Mouse (Mus musculus): ENCODE measurements at regions not wholly inside any gene's neighbourhood (a gene's known extent, or its start where the extent isn't known, plus 50 kb on each side); places are given as distances from the start of the nearest gene placed in this dataset.

GRCm38 (mm10) chr11:44206866-44207265 lies 193.0 kb upstream of the Il12b start:
- H3K4me2 ChIP-seq (ENCODE audit: low read length): no peak overlapping the region
- no peak overlapping the region for H3K9ac ChIP-seq (ENCODE audit: low read length)
- no peaks in the 10 kb centered on the region for H3K9me3 ChIP-seq (replicated peaks; ENCODE audit: control insufficient read depth, low read length)
- no peak overlapping the region for H3K27ac ChIP-seq (ENCODE audit: low read depth, low read length)
- no peak for DNase-seq (ENCODE audit: low spot score)
- H3K27me3 ChIP-seq (replicated peaks; ENCODE audit: control insufficient read depth, insufficient read depth, low read length): no peaks in the 10 kb centered on the region
- no peaks in the 10 kb centered on the region for H3K36me3 ChIP-seq (ENCODE audit: control insufficient read depth, insufficient read depth, low read length)
- no peak for ATAC-seq
- WGBS: 88% methylated on average over 4 of the region's 4 CpGs
- H3K4me3 ChIP-seq (ENCODE audit: low read depth, low read length): no peak overlapping the region
- no peaks in the 10 kb centered on the region for H3K4me1 ChIP-seq (ENCODE audit: control insufficient read depth, insufficient read depth, low read length)

GRCm38 (mm10) chr11:44211871-44212441 lies 187.9 kb upstream of the Il12b start:
- no peaks in the 10 kb centered on the region for H3K9me3 ChIP-seq (replicated peaks; ENCODE audit: control insufficient read depth, low read length)
- H3K4me2 ChIP-seq (ENCODE audit: low read length): no peak overlapping the region
- ATAC-seq: no peak
- no peaks in the 10 kb centered on the region for H3K4me1 ChIP-seq (ENCODE audit: control insufficient read depth, insufficient read depth, low read length)
- no peak overlapping the region for H3K27ac ChIP-seq (ENCODE audit: low read depth, low read length)
- 55% methylated on average over 9 of the region's 9 CpGs for WGBS
- no peak overlapping the region for H3K4me3 ChIP-seq (ENCODE audit: low read depth, low read length)
- peak; percentile 55 for DNase-seq (ENCODE audit: low spot score)
- H3K36me3 ChIP-seq (ENCODE audit: control insufficient read depth, insufficient read depth, low read length): no peaks in the 10 kb centered on the region
- no peak overlapping the region for H3K9ac ChIP-seq (ENCODE audit: low read length)
- no peaks in the 10 kb centered on the region for H3K27me3 ChIP-seq (replicated peaks; ENCODE audit: control insufficient read depth, insufficient read depth, low read length)

GRCm38 (mm10) chr11:44214095-44214494 lies 185.8 kb upstream of the Il12b start:
- ATAC-seq (no peak), DNase-seq (ENCODE audit: low spot score) (no peak)
- H3K4me2 ChIP-seq (ENCODE audit: low read length): no peak overlapping the region

GRCm38 (mm10) chr11:44216346-44216745 lies 183.5 kb upstream of the Il12b start:
- Histone ChIP-seq H3K4me1 (ENCODE audit: control insufficient read depth, insufficient read depth, low read length) (no peaks in the 10 kb centered on the region), H3K9me3 (replicated peaks; ENCODE audit: control insufficient read depth, low read length) (no peaks in the 10 kb centered on the region), H3K4me2 (ENCODE audit: low read length) (no peak overlapping the region), H3K4me3 (ENCODE audit: low read depth, low read length) (no peak overlapping the region), H3K36me3 (ENCODE audit: control insufficient read depth, insufficient read depth, low read length) (no peaks in the 10 kb centered on the region), H3K9ac (ENCODE audit: low read length) (no peak overlapping the region), H3K27ac (ENCODE audit: low read depth, low read length) (no peak overlapping the region), H3K27me3 (replicated peaks; ENCODE audit: control insufficient read depth, insufficient read depth, low read length) (no peaks in the 10 kb centered on the region)
- no peak for ATAC-seq
- DNase-seq (ENCODE audit: low spot score): no peak
- WGBS: 84% methylated on average over 3 of the region's 3 CpGs

More at GRCm38 (mm10) chr11:44214095-44214494, 185.8 kb upstream of the Il12b start:
- no peaks in the 10 kb centered on the region for H3K9me3 ChIP-seq (replicated peaks; ENCODE audit: control insufficient read depth, low read length)
- no peaks in the 10 kb centered on the region for H3K36me3 ChIP-seq (ENCODE audit: control insufficient read depth, insufficient read depth, low read length)
- H3K9ac ChIP-seq (ENCODE audit: low read length): no peak overlapping the region
- no peaks in the 10 kb centered on the region for H3K27me3 ChIP-seq (replicated peaks; ENCODE audit: control insufficient read depth, insufficient read depth, low read length)
- H3K4me1 ChIP-seq (ENCODE audit: control insufficient read depth, insufficient read depth, low read length): no peaks in the 10 kb centered on the region
- H3K27ac ChIP-seq (ENCODE audit: low read depth, low read length): no peak overlapping the region
- H3K4me3 ChIP-seq (ENCODE audit: low read depth, low read length): no peak overlapping the region

GRCm38 (mm10) chr11:44219971-44220370 lies 179.9 kb upstream of the Il12b start:
- no peaks in the 10 kb centered on the region for H3K27me3 ChIP-seq (replicated peaks; ENCODE audit: control insufficient read depth, insufficient read depth, low read length)
- no peaks in the 10 kb centered on the region for H3K9me3 ChIP-seq (replicated peaks; ENCODE audit: control insufficient read depth, low read length)
- no peak overlapping the region for H3K4me3 ChIP-seq (ENCODE audit: low read depth, low read length)
- ATAC-seq (no peak), DNase-seq (ENCODE audit: low spot score) (no peak)
- no peak overlapping the region for H3K9ac ChIP-seq (ENCODE audit: low read length)
- no peaks in the 10 kb centered on the region for H3K4me1 ChIP-seq (ENCODE audit: control insufficient read depth, insufficient read depth, low read length)
- H3K4me2 ChIP-seq (ENCODE audit: low read length): no peak overlapping the region
- no peak overlapping the region for H3K27ac ChIP-seq (ENCODE audit: low read depth, low read length)
- WGBS: 72% methylated on average over 3 of the region's 3 CpGs
- no peaks in the 10 kb centered on the region for H3K36me3 ChIP-seq (ENCODE audit: control insufficient read depth, insufficient read depth, low read length)

GRCm38 (mm10) chr11:44229996-44230395 lies 169.9 kb upstream of the Il12b start:
- Histone ChIP-seq H3K4me1 (ENCODE audit: control insufficient read depth, insufficient read depth, low read length) (no peaks in the 10 kb centered on the region), H3K27ac (ENCODE audit: low read depth, low read length) (no peak overlapping the region), H3K36me3 (ENCODE audit: control insufficient read depth, insufficient read depth, low read length) (no peaks in the 10 kb centered on the region), H3K9me3 (replicated peaks; ENCODE audit: control insufficient read depth, low read length) (no peaks in the 10 kb centered on the region), H3K27me3 (replicated peaks; ENCODE audit: control insufficient read depth, insufficient read depth, low read length) (no peaks in the 10 kb centered on the region), H3K4me3 (ENCODE audit: low read depth, low read length) (no peak overlapping the region), H3K9ac (ENCODE audit: low read length) (no peak overlapping the region), H3K4me2 (ENCODE audit: low read length) (no peak overlapping the region)
- no peak for ATAC-seq
- 85% methylated on average over 5 of the region's 5 CpGs for WGBS
- no peak for DNase-seq (ENCODE audit: low spot score)

GRCm38 (mm10) chr11:44235456-44235855 lies 164.4 kb upstream of the Il12b start:
- DNase-seq (ENCODE audit: low spot score): no peak

GRCm38 (mm10) chr11:44238051-44238450 lies 161.8 kb upstream of the Il12b start:
- H3K4me3 ChIP-seq (ENCODE audit: low read depth, low read length): no peak overlapping the region
- H3K27me3 ChIP-seq (replicated peaks; ENCODE audit: control insufficient read depth, insufficient read depth, low read length): no peaks in the 10 kb centered on the region
- H3K9ac ChIP-seq (ENCODE audit: low read length): no peak overlapping the region
- H3K4me2 ChIP-seq (ENCODE audit: low read length): no peak overlapping the region
- WGBS: 93% methylated on average over 4 of the region's 4 CpGs
- ATAC-seq: no peak
- H3K9me3 ChIP-seq (replicated peaks; ENCODE audit: control insufficient read depth, low read length): no peaks in the 10 kb centered on the region
- H3K27ac ChIP-seq (ENCODE audit: low read depth, low read length): no peak overlapping the region
- DNase-seq (ENCODE audit: low spot score): no peak
- no peaks in the 10 kb centered on the region for H3K4me1 ChIP-seq (ENCODE audit: control insufficient read depth, insufficient read depth, low read length)
- H3K36me3 ChIP-seq (ENCODE audit: control insufficient read depth, insufficient read depth, low read length): no peaks in the 10 kb centered on the region

More at GRCm38 (mm10) chr11:44235456-44235855, 164.4 kb upstream of the Il12b start:
- H3K27me3 ChIP-seq (replicated peaks; ENCODE audit: control insufficient read depth, insufficient read depth, low read length): no peaks in the 10 kb centered on the region
- H3K4me3 ChIP-seq (ENCODE audit: low read depth, low read length): no peak overlapping the region
- no peaks in the 10 kb centered on the region for H3K4me1 ChIP-seq (ENCODE audit: control insufficient read depth, insufficient read depth, low read length)
- ATAC-seq: no peak
- no peak overlapping the region for H3K9ac ChIP-seq (ENCODE audit: low read length)
- no peaks in the 10 kb centered on the region for H3K9me3 ChIP-seq (replicated peaks; ENCODE audit: control insufficient read depth, low read length)
- no peak overlapping the region for H3K4me2 ChIP-seq (ENCODE audit: low read length)
- H3K27ac ChIP-seq (ENCODE audit: low read depth, low read length): no peak overlapping the region
- H3K36me3 ChIP-seq (ENCODE audit: control insufficient read depth, insufficient read depth, low read length): no peaks in the 10 kb centered on the region

- ATAC-seq: no peak
- WGBS: 77% methylated on average over 8 of the region's 8 CpGs
These were observed 161.3 kb upstream of the Il12b start for GRCm38 (mm10) chr11:44238598-44238997.

More at GRCm38 (mm10) chr11:44238598-44238997, 161.3 kb upstream of the Il12b start:
- Histone ChIP-seq H3K9ac (ENCODE audit: low read length) (no peak overlapping the region), H3K27me3 (replicated peaks; ENCODE audit: control insufficient read depth, insufficient read depth, low read length) (no peaks in the 10 kb centered on the region), H3K9me3 (replicated peaks; ENCODE audit: control insufficient read depth, low read length) (no peaks in the 10 kb centered on the region), H3K4me3 (ENCODE audit: low read depth, low read length) (no peak overlapping the region), H3K27ac (ENCODE audit: low read depth, low read length) (no peak overlapping the region), H3K4me1 (ENCODE audit: control insufficient read depth, insufficient read depth, low read length) (no peaks in the 10 kb centered on the region), H3K36me3 (ENCODE audit: control insufficient read depth, insufficient read depth, low read length) (no peaks in the 10 kb centered on the region), H3K4me2 (ENCODE audit: low read length) (no peak overlapping the region)
- no peak for DNase-seq (ENCODE audit: low spot score)

All from forebrain, embryonic 14.5 days (tissue).